Mouse (Mus musculus): Measurements from ENCODE around the gene Eno4.
A peak's percentile ranks its signal among the peaks of the same experiment; 100 is the strongest.
"Not testable (repeated sequence)": the region's sequence is repeated elsewhere in the genome, so short reads cannot be mapped to it uniquely, and the experiment has no call there.

Gene Eno4

GRCm38 (mm10) chr19:58942841-58943828 lies at the start of gene Eno4, which contains the start of gene Hspa12a:
Gene Eno4 (plus strand): TSS chr19:58943425.
Gene Hspa12a (minus strand): TSS chr19:58943654.
- peak; percentile 94 for DNase-seq

GRCm38 (mm10) chr19:58896216-58896615 lies 47.0 kb upstream of the Eno4 start:
- peak; percentile 42 for DNase-seq

- not testable (repeated sequence) for DNase-seq
Measured at GRCm38 (mm10) chr19:58900471-58900870, 42.8 kb upstream of the Eno4 start.

- DNase-seq, result no peak
Measured at GRCm38 (mm10) chr19:58903079-58903898, 39.9 kb upstream of the Eno4 start.

- peak; percentile 91 for DNase-seq
Measured at GRCm38 (mm10) chr19:58903899-58904327, 39.3 kb upstream of the Eno4 start.

- no peak for DNase-seq
Measured at GRCm38 (mm10) chr19:58906685-58907084, 36.5 kb upstream of the Eno4 start.

GRCm38 (mm10) chr19:58908018-58908417 lies 35.2 kb upstream of the Eno4 start:
- no peak for DNase-seq

GRCm38 (mm10) chr19:58910941-58911368 lies 32.3 kb upstream of the Eno4 start:
- DNase-seq, result no peak

GRCm38 (mm10) chr19:58911386-58911785 lies 31.8 kb upstream of the Eno4 start:
- peak; percentile 84 for DNase-seq

GRCm38 (mm10) chr19:58913301-58913700 lies 29.9 kb upstream of the Eno4 start:
- no peak for DNase-seq

GRCm38 (mm10) chr19:58918597-58918996 lies 24.6 kb upstream of the Eno4 start:
- DNase-seq, result no peak

GRCm38 (mm10) chr19:58919148-58919547 lies 24.1 kb upstream of the Eno4 start:
- DNase-seq, result no peak

GRCm38 (mm10) chr19:58931081-58931800 lies 12.0 kb upstream of the Eno4 start:
- DNase-seq, result no peak

- DNase-seq, result no peak
Measured at GRCm38 (mm10) chr19:58933062-58933461, 10.2 kb upstream of the Eno4 start.

- DNase-seq, result no peak
Measured at GRCm38 (mm10) chr19:58945959-58946358, 2.7 kb downstream of the Eno4 start.

GRCm38 (mm10) chr19:58951521-58951920 lies 8.3 kb downstream of the Eno4 start:
- DNase-seq, result no peak

- no peak for DNase-seq
Measured at GRCm38 (mm10) chr19:58952236-58952635, 9.0 kb downstream of the Eno4 start.

GRCm38 (mm10) chr19:58954779-58955178 lies 11.6 kb downstream of the Eno4 start:
- no peak for DNase-seq

GRCm38 (mm10) chr19:58963011-58963410 lies 19.8 kb downstream of the Eno4 start:
- no peak for DNase-seq

GRCm38 (mm10) chr19:58968731-58969506 lies 25.7 kb downstream of the Eno4 start:
- no peak for DNase-seq

- no peak for DNase-seq
Measured at GRCm38 (mm10) chr19:58970826-58971225, 27.6 kb downstream of the Eno4 start.

- DNase-seq, result no peak
Measured at GRCm38 (mm10) chr19:58974126-58974525, 30.9 kb downstream of the Eno4 start.
